Mouse (Mus musculus): ENCODE measurements at regions not wholly inside any gene's neighbourhood (a gene's known extent, or its start where the extent isn't known, plus 50 kb on each side); places are given as distances from the start of the nearest gene placed in this dataset.

GRCm38 (mm10) chr2:28374838-28375237 is 71.8 kb upstream of the Ppp1r26 start:
- TF ChIP-seq POLR2A (IDR thresholded peaks at IDR 0.05; ENCODE audit: low read depth, low read length) (no peak), CTCF (conservative IDR thresholded peaks at IDR 0.05; ENCODE audit: insufficient read depth, insufficient read length, low read depth, low read length) (peak; percentile 85)
